Mouse (Mus musculus) intestine, embryonic 15.5 days (tissue): ENCODE results near the gene Mixl1. TPM values are rescaled to one million over a fixed set of nuclear protein-coding genes. Genes with fewer than 3 reads are reported as not detected.

Source experiments
- ATAC-seq: fragments of 200-750 bp; cut with Nextera tagmentation; 2 replicates; pipeline ENCODE4 v1.8.0; 2017; ENCODE audit warnings: moderate TSS enrichment, moderate library complexity
- H3K27ac ChIP-seq: fragments of 300-500 bp; sonication (generic); 2 replicates; pipeline ENCODE4 v1.5.1; 2015; ENCODE audit warnings: mild to moderate bottlenecking, inconsistent platforms
- H3K27me3 ChIP-seq: fragments of 300-500 bp; sonication (generic); replicated peaks from 2 replicates; pipeline ENCODE4 v1.6.1; 2015; ENCODE audit warnings: inconsistent platforms
- H3K36me3 ChIP-seq: fragments of 300-500 bp; sonication (generic); 2 replicates; pipeline ENCODE4 v1.6.1; 2015; ENCODE audit warnings: inconsistent platforms
- H3K4me1 ChIP-seq: fragments of 300-500 bp; sonication (generic); replicated peaks from 2 replicates; pipeline ENCODE4 v1.6.1; 2015; ENCODE audit warnings: inconsistent platforms
- H3K4me2 ChIP-seq: fragments of 300-500 bp; sonication (generic); replicated peaks from 2 replicates; pipeline ENCODE4 v1.6.1; 2015; ENCODE audit warnings: mild to moderate bottlenecking, inconsistent platforms
- H3K4me3 ChIP-seq: fragments of 300-500 bp; sonication (generic); replicated peaks from 2 replicates; pipeline ENCODE4 v1.5.1; 2015; ENCODE audit warnings: inconsistent platforms
- H3K9ac ChIP-seq: fragments of 300-500 bp; sonication (generic); 2 replicates; pipeline ENCODE4 v1.6.1; 2015; ENCODE audit warnings: inconsistent platforms
- H3K9me3 ChIP-seq: fragments of 300-500 bp; sonication (generic); 2 replicates; pipeline ENCODE4 v1.6.1; 2016; ENCODE audit warnings: inconsistent platforms
- WGBS: fragments of 180-500 bp; shearing (Covaris S2); methylation state at CpG from one replicate; pipeline ENCODE4 v1.1.7; 2015; 5-methylcytosine and 5-hydroxymethylcytosine counted together
- polyA plus RNA-seq: library from polyadenylated mRNA; unstranded; fragments of >200 nt; fragmentation: Nextera tagmentation; extraction: Ambion mirVana; gene quantifications from 2 replicates; pipeline ENCODE4 v1.2.1, GENCODE M21; 2015

Mixl1 gene
- polyA plus RNA-seq: 0.19 and 0.24 TPM in 2 replicates

- under 1% methylated on average over 77 of the region's 79 CpGs for WGBS
- H3K9me3 ChIP-seq: no peaks in the 10 kb centered on the region
- peak within 1 kb of the TSS; percentile 21 for H3K9ac ChIP-seq
These were observed at the start of gene Mixl1 for GRCm38 (mm10) chr1:180696626-180697352. Mixl1 (minus strand) TSS chr1:180697034.

GRCm38 (mm10) chr1:180729231-180729630 lies 32.4 kb upstream of the Mixl1 start:
- no peak overlapping the region for H3K4me2 ChIP-seq
- ATAC-seq: no peak
- no peaks in the 10 kb centered on the region; the same call in none of the 2 replicates for H3K4me1 ChIP-seq
- no peak overlapping the region for H3K27ac ChIP-seq
- H3K4me3 ChIP-seq: no peak overlapping the region
- no peaks in the 10 kb centered on the region for H3K9me3 ChIP-seq
- WGBS: 92% methylated on average over 3 of the region's 3 CpGs
- H3K36me3 ChIP-seq: peaks cover under 1% of the 10 kb centered on the region; the same call in 1 of the 2 replicates
- no peaks in the 10 kb centered on the region for H3K27me3 ChIP-seq
- no peak overlapping the region for H3K9ac ChIP-seq

More at GRCm38 (mm10) chr1:180696626-180697352, at the start of gene Mixl1:
- peak; percentile 39 for ATAC-seq
- H3K4me2 ChIP-seq: peak within 1 kb of the TSS; percentile 86
- H3K27ac ChIP-seq: no peak within 1 kb of the TSS
- peak within 1 kb of the TSS; percentile 49 for H3K4me3 ChIP-seq
- H3K4me1 ChIP-seq: peaks cover 10% of the 10 kb centered on the region
- peaks cover 36% of the 10 kb centered on the region for H3K27me3 ChIP-seq
- H3K36me3 ChIP-seq: no peaks in the 10 kb centered on the region

GRCm38 (mm10) chr1:180726183-180726582 lies 29.3 kb upstream of the Mixl1 start:
- Histone ChIP-seq H3K27me3 (no peaks in the 10 kb centered on the region), H3K4me3 (peak overlapping the region; percentile 100), H3K36me3 (no peaks in the 10 kb centered on the region), H3K4me1 (no peaks in the 10 kb centered on the region; the same call in none of the 2 replicates), H3K9ac (peak overlapping the region; percentile 99), H3K9me3 (no peaks in the 10 kb centered on the region), H3K27ac (peak overlapping the region; percentile 89), H3K4me2 (peak overlapping the region; percentile 74)
- under 1% methylated on average over 42 of the region's 42 CpGs for WGBS
- peak; percentile 83 for ATAC-seq

GRCm38 (mm10) chr1:180725704-180726179 lies 28.9 kb upstream of the Mixl1 start, which contains the start of gene Acbd3:
Acbd3 (plus strand) TSS chr1:180726043.
- WGBS: under 1% methylated on average over 52 of the region's 52 CpGs
- Histone ChIP-seq H3K9ac (peak within 1 kb of the TSS; percentile 99), H3K27ac (peak within 1 kb of the TSS; percentile 89), H3K36me3 (no peaks in the 10 kb centered on the region), H3K9me3 (no peaks in the 10 kb centered on the region), H3K27me3 (no peaks in the 10 kb centered on the region), H3K4me2 (peak within 1 kb of the TSS; percentile 74), H3K4me3 (peak within 1 kb of the TSS; percentile 100), H3K4me1 (no peaks in the 10 kb centered on the region; the same call in none of the 2 replicates)
- ATAC-seq: peak; percentile 97

- Histone ChIP-seq H3K4me1 (no peaks in the 10 kb centered on the region; the same call in 1 of the 2 replicates), H3K9me3 (no peaks in the 10 kb centered on the region), H3K27me3 (no peaks in the 10 kb centered on the region), H3K4me2 (no peak overlapping the region), H3K27ac (no peak overlapping the region), H3K36me3 (no peaks in the 10 kb centered on the region), H3K9ac (no peak overlapping the region), H3K4me3 (no peak overlapping the region)
- WGBS: 22% methylated on average over 1 of the region's 1 CpGs
- no peak for ATAC-seq
These were observed 26.9 kb upstream of the Mixl1 start for GRCm38 (mm10) chr1:180723701-180724238.

- Histone ChIP-seq H3K36me3 (no peaks in the 10 kb centered on the region), H3K27ac (no peak overlapping the region), H3K27me3 (no peaks in the 10 kb centered on the region), H3K9me3 (no peaks in the 10 kb centered on the region), H3K4me2 (no peak overlapping the region), H3K4me3 (no peak overlapping the region), H3K9ac (no peak overlapping the region), H3K4me1 (no peaks in the 10 kb centered on the region; the same call in 1 of the 2 replicates)
- 61% methylated on average over 1 of the region's 1 CpGs for WGBS
- no peak for ATAC-seq
These were observed 25.8 kb upstream of the Mixl1 start for GRCm38 (mm10) chr1:180722608-180723007.

- no peak overlapping the region for H3K27ac ChIP-seq
- H3K9ac ChIP-seq: no peak overlapping the region
- no peaks in the 10 kb centered on the region for H3K36me3 ChIP-seq
- WGBS: 51% methylated on average over 5 of the region's 5 CpGs
- peak; percentile 31; the same call in 1 of the 2 replicates for ATAC-seq
- H3K27me3 ChIP-seq: no peaks in the 10 kb centered on the region
- no peaks in the 10 kb centered on the region for H3K9me3 ChIP-seq
- no peak overlapping the region for H3K4me3 ChIP-seq
- H3K4me2 ChIP-seq: no peak overlapping the region
- H3K4me1 ChIP-seq: no peaks in the 10 kb centered on the region; the same call in 1 of the 2 replicates
These were observed 23.3 kb upstream of the Mixl1 start for GRCm38 (mm10) chr1:180719951-180720689.

- no peak for ATAC-seq
- no peaks in the 10 kb centered on the region for H3K36me3 ChIP-seq
- no peak overlapping the region for H3K4me3 ChIP-seq
- H3K9me3 ChIP-seq: no peaks in the 10 kb centered on the region
- H3K27ac ChIP-seq: no peak overlapping the region
- H3K9ac ChIP-seq: no peak overlapping the region
- no peaks in the 10 kb centered on the region for H3K27me3 ChIP-seq
- no peak overlapping the region for H3K4me2 ChIP-seq
- 83% methylated on average over 6 of the region's 6 CpGs for WGBS
- H3K4me1 ChIP-seq: no peaks in the 10 kb centered on the region
These were observed 22.6 kb upstream of the Mixl1 start for GRCm38 (mm10) chr1:180719483-180719882.

- Histone ChIP-seq H3K4me2 (no peak overlapping the region), H3K27ac (no peak overlapping the region), H3K27me3 (no peaks in the 10 kb centered on the region), H3K36me3 (no peaks in the 10 kb centered on the region), H3K9ac (no peak overlapping the region), H3K4me3 (no peak overlapping the region), H3K4me1 (no peaks in the 10 kb centered on the region), H3K9me3 (no peaks in the 10 kb centered on the region)
- 76% methylated on average over 5 of the region's 5 CpGs for WGBS
- no peak for ATAC-seq
These were observed 21.9 kb upstream of the Mixl1 start for GRCm38 (mm10) chr1:180718756-180719155.

- no peak overlapping the region for H3K27ac ChIP-seq
- WGBS: 60% methylated on average over 14 of the region's 14 CpGs
- ATAC-seq: peak; percentile 13; the same call in 1 of the 2 replicates
These were observed 12.3 kb upstream of the Mixl1 start for GRCm38 (mm10) chr1:180708935-180709776.

GRCm38 (mm10) chr1:180707813-180708212 lies 11.0 kb upstream of the Mixl1 start:
- Histone ChIP-seq H3K27ac (no peak overlapping the region), H3K27me3 (no peaks in the 10 kb centered on the region), H3K9me3 (no peaks in the 10 kb centered on the region), H3K9ac (no peak overlapping the region), H3K4me3 (no peak overlapping the region), H3K36me3 (no peaks in the 10 kb centered on the region), H3K4me2 (no peak overlapping the region), H3K4me1 (peaks cover 7% of the 10 kb centered on the region)
- peak; percentile 53 for ATAC-seq
- WGBS: 48% methylated on average over 3 of the region's 3 CpGs

More at GRCm38 (mm10) chr1:180708935-180709776, 12.3 kb upstream of the Mixl1 start:
- Histone ChIP-seq H3K4me2 (no peak overlapping the region), H3K36me3 (no peaks in the 10 kb centered on the region), H3K9ac (no peak overlapping the region), H3K4me3 (no peak overlapping the region), H3K27me3 (no peaks in the 10 kb centered on the region), H3K4me1 (peaks cover 7% of the 10 kb centered on the region), H3K9me3 (no peaks in the 10 kb centered on the region)
